Mouse (Mus musculus): Measurements from ENCODE around the gene Stxbp3.

GRCm38 (mm10) chr3:108755542-108755941 is 84.8 kb downstream of the Stxbp3 start:
- TF ChIP-seq CTCF (IDR thresholded peaks at IDR 0.05; ENCODE audit: control insufficient read depth, insufficient read depth, insufficient replicate concordance, low read depth, low read length) (no peak), POLR2A (IDR thresholded peaks at IDR 0.05; ENCODE audit: control insufficient read depth, low read depth, low read length) (no peak)

Data from testis, adult 2 months (tissue).